ENCODE assay signal across 10 mouse cellular contexts in the genomic region with DNA sequence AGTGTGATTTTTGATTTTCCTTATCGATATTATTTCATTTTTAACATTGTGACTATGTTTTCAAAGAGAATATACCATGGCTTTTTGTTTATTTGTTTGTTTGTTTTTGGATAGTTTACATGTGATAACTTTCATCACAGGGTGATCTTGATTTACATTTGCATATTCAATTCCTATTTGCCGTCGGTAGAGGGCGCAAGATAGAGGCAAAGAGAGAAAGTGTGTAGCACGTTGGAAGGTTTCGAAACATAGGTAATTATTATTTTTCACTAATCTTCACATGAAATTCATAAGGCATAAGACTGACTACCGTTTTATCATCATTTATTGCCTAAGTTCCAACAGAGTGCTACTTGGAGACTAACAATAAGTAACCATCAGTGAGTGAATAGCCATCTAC. TPM values are rescaled to one million over a fixed set of nuclear protein-coding genes. Genes with fewer than 3 reads are reported as not detected.
A peak's percentile ranks its signal among the peaks of the same experiment; 100 is the strongest.
DNase-seq lines count a peak whose midpoint lies in the region; ATAC-seq lines count a peak whose summit lies in the region.
"Had no signal": no experiment of that assay in that cellular context is flagged by ENCODE, and none has a peak within 500 bp of the region (broad histone marks: within the 10 kb centered on the region; RNA-seq: fewer than 3 reads in every experiment).

No protein-coding gene starts in this region.

- H3K9ac ChIP-seq in kidney, embryonic 14.5 days (ENCODE audit: low read depth, low read length): no peak overlapping the region
- H3K9ac ChIP-seq: limb, embryonic 13.5 days had no signal

- no peak overlapping the region for H3K27ac ChIP-seq in kidney, embryonic 14.5 days (ENCODE audit: low read depth, low read length)
- H3K27ac ChIP-seq: limb, embryonic 13.5 days had no signal

- peak; percentile 65 for DNase-seq in adrenal gland, postnatal 14 days
- no peak for DNase-seq in adrenal gland, postnatal 4 days (ENCODE audit: low spot score in 2 of 2)
- peak; percentile 53 for DNase-seq in kidney, adult 9 months
- DNase-seq in B cell, adult 2 months: peak; percentile 54 to 63
- no peak for DNase-seq in gastrocnemius, postnatal 25 days

- no peaks in the 10 kb centered on the region for H3K36me3 ChIP-seq in kidney, embryonic 14.5 days (ENCODE audit: control insufficient read depth, insufficient read depth, low read length)
- H3K36me3 ChIP-seq: limb, embryonic 13.5 days had no signal

- WGBS in kidney, embryonic 14.5 days: 20% methylated on average over 7 of the region's 7 CpGs

- no peak overlapping the region for H3K4me3 ChIP-seq in kidney, embryonic 14.5 days (ENCODE audit: low read length)
- H3K4me3 ChIP-seq: erythroblast, embryonic 14.5 days; limb, embryonic 13.5 days had no signal

- H3K4me2 ChIP-seq in kidney, embryonic 14.5 days (replicated peaks; ENCODE audit: low read depth, low read length): no peak overlapping the region
- H3K4me2 ChIP-seq: limb, embryonic 13.5 days had no signal

- no peaks in the 10 kb centered on the region for H3K4me1 ChIP-seq in kidney, embryonic 14.5 days (ENCODE audit: control insufficient read depth, insufficient read depth, low read length)

- no peaks in the 10 kb centered on the region for H3K9me3 ChIP-seq in kidney, embryonic 14.5 days (ENCODE audit: control insufficient read depth, low read length)
- H3K9me3 ChIP-seq: limb, embryonic 13.5 days had no signal

- no peaks in the 10 kb centered on the region for H3K27me3 ChIP-seq in kidney, embryonic 14.5 days (ENCODE audit: control insufficient read depth, insufficient read depth, low read length)
- H3K27me3 ChIP-seq: limb, embryonic 13.5 days had no signal

- no peak for ATAC-seq in kidney, embryonic 14.5 days (ENCODE audit: low FRiP score, low TSS enrichment)
- ATAC-seq in granulocyte monocyte progenitor cell, adult 5-6 weeks (replicated peaks; ENCODE audit: poor library complexity, severe bottlenecking): peak; percentile 86
- ATAC-seq in megakaryocyte-erythroid progenitor cell, adult 5-6 weeks (replicated peaks; ENCODE audit: low FRiP score, low TSS enrichment, poor library complexity, severe bottlenecking): peak; percentile 61; the same call in 1 of the 2 replicates

RNA-seq across cellular contexts. Expression of gene Tmem100, which starts 11.0 kb away (rescaled TPM):
- 4.2 and 5.1 TPM in 2 replicates for total RNA-seq in adrenal gland, postnatal 14 days (2021)
- 1 to 10 TPM; 6.3 to 8.1 TPM for total RNA-seq in adrenal gland, postnatal 4 days (2021)
- 20.5 and 23.3 TPM in 2 replicates for polyA plus RNA-seq in kidney, embryonic 14.5 days (2014; fragmentation: Nextera tagmentation; extraction: Ambion mirVana)
- 0.79 TPM in 1 of 2 replicates, not detected in the other for total RNA-seq in granulocyte monocyte progenitor cell, adult 5-6 weeks (2014; fragmentation: Nextera tagmentation)
- 0.46 TPM in 1 of 2 replicates, not detected in the other for total RNA-seq in granulocyte monocyte progenitor cell, adult 5-6 weeks (2017)
- not detected in 2 replicates for total RNA-seq in megakaryocyte-erythroid progenitor cell, adult 5-6 weeks (2014; fragmentation: Nextera tagmentation)
- total RNA-seq in megakaryocyte-erythroid progenitor cell, adult 5-6 weeks (2017): not detected in 2 replicates
- total RNA-seq in gastrocnemius, postnatal 25 days (2021): 10 to 100 TPM in 1 of 2 experiments, 1 to 10 TPM in 1; 6.9 to 15.7 TPM
- polyA plus RNA-seq: erythroblast, embryonic 14.5 days had no signal

RNA-seq across cellular contexts. Expression of gene Pctp, which starts 16.5 kb away (rescaled TPM):
- 7.7 and 8.3 TPM in 2 replicates for total RNA-seq in adrenal gland, postnatal 14 days (2021)
- 10 to 100 TPM in 1 of 2 experiments, 1 to 10 TPM in 1; 8.8 to 14.3 TPM for total RNA-seq in adrenal gland, postnatal 4 days (2021)
- 7.1 and 9.8 TPM in 2 replicates for polyA plus RNA-seq in kidney, embryonic 14.5 days (2014; fragmentation: Nextera tagmentation; extraction: Ambion mirVana)
- 16.0 and 24.3 TPM in 2 replicates for total RNA-seq in granulocyte monocyte progenitor cell, adult 5-6 weeks (2014; fragmentation: Nextera tagmentation)
- 19.0 and 28.8 TPM in 2 replicates for total RNA-seq in granulocyte monocyte progenitor cell, adult 5-6 weeks (2017)
- 6.8 and 14.9 TPM in 2 replicates for total RNA-seq in megakaryocyte-erythroid progenitor cell, adult 5-6 weeks (2014; fragmentation: Nextera tagmentation)
- 17.6 and 19.6 TPM in 2 replicates for total RNA-seq in megakaryocyte-erythroid progenitor cell, adult 5-6 weeks (2017)
- total RNA-seq in gastrocnemius, postnatal 25 days (2021): 1 to 10 TPM; 2.2 to 2.9 TPM

Comparison
In these comparisons a context has a peak if more than half of its experiments do, and no peak if none do; other contexts are left out.
1. DNase-seq: peak in adrenal gland, postnatal 14 days (single experiment), kidney, adult 9 months (single experiment) and B cell, adult 2 months (2 of 2); none in adrenal gland, postnatal 4 days (0 of 2) and gastrocnemius, postnatal 25 days (single experiment).